Mouse (Mus musculus) CH12.LX (cell line): ENCODE measurements at regions not wholly inside any gene's neighbourhood (a gene's known extent, or its start where the extent isn't known, plus 50 kb on each side); places are given as distances from the start of the nearest gene placed in this dataset.

Source experiments
- DNase-seq: peaks from one replicate; pipeline ENCODE4 v3.0.0-alpha.2; 2013; ENCODE audit errors: extremely low read depth
- H3K27ac ChIP-seq: 2 replicates; pipeline ENCODE4 v1.5.1; 2012; ENCODE audit warnings: low read depth, mild to moderate bottlenecking, control low read depth, moderate library complexity; ENCODE audit not compliant: insufficient read depth
- H3K27me3 ChIP-seq: replicated peaks from 2 replicates; pipeline ENCODE3; 2012; ENCODE audit warnings: inconsistent platforms
- H3K36me3 ChIP-seq, 2 experiments: replicated peaks in 1 of 2; 2 replicates each; pipeline versions ENCODE3 to v1.6.1; 2012; ENCODE audit warnings: inconsistent platforms in 1 of 2, low read length in 1 of 2, mild to moderate bottlenecking in 1 of 2, mixed read lengths in 1 of 2, moderate library complexity in 1 of 2; ENCODE audit not compliant: control insufficient read depth in 1 of 2, insufficient read depth in 1 of 2
- H3K4me1 ChIP-seq, 2 experiments: 2 replicates each; pipeline ENCODE4 v1.6.1; 2012; ENCODE audit warnings: inconsistent platforms in 1 of 2, moderate library complexity in 1 of 2; ENCODE audit not compliant: insufficient read depth in 2 of 2, control insufficient read depth in 1 of 2
- H3K4me2 ChIP-seq: 2 replicates; pipeline ENCODE4 v1.6.1; 2012; ENCODE audit warnings: low read depth, mild to moderate bottlenecking, control low read depth; ENCODE audit not compliant: poor library complexity, insufficient read depth, severe bottlenecking
- H3K4me3 ChIP-seq, 3 experiments: fragments of 150-350 bp in 1 of 3; sonication (generic) in 1 of 3; replicated peaks in 1 of 3; 2 replicates each; pipeline versions ENCODE3 to v1.5.1; 2011 to 2012; ENCODE audit warnings: low read depth in 2 of 3, low read length in 2 of 3, mild to moderate bottlenecking in 2 of 3, moderate library complexity in 2 of 3, control low read depth in 1 of 3, improper control_type of control experiment in 1 of 3, inconsistent platforms in 1 of 3, mixed read lengths in 1 of 3; ENCODE audit not compliant: poor library complexity in 1 of 3
- H3K79me2 ChIP-seq: replicated peaks from 2 replicates; pipeline ENCODE4 v1.6.1; 2012; ENCODE audit warnings: mild to moderate bottlenecking, moderate library complexity; ENCODE audit not compliant: control insufficient read depth, poor library complexity, insufficient read depth, severe bottlenecking; ENCODE audit errors: extremely low read depth
- H3K9ac ChIP-seq: 2 replicates; pipeline ENCODE4 v1.6.1; 2012; ENCODE audit warnings: low read depth, mild to moderate bottlenecking, control low read depth, moderate library complexity; ENCODE audit not compliant: insufficient read depth
- H3K9me3 ChIP-seq: replicated peaks from 2 replicates; pipeline ENCODE3; 2012; ENCODE audit warnings: low read length, inconsistent platforms, mixed read lengths
- BHLHE40 ChIP-seq: IDR thresholded peaks from 2 replicates; pipeline ENCODE4 v1.6.1; 2011; ENCODE audit warnings: mild to moderate bottlenecking, low read depth, low read length, improper control_type of control experiment
- CHD1 ChIP-seq: IDR thresholded peaks from 2 replicates; pipeline ENCODE4 v1.6.1; 2012; ENCODE audit warnings: low read depth, low read length, improper control_type of control experiment, inconsistent platforms
- EP300 ChIP-seq: IDR thresholded peaks from 2 replicates; pipeline ENCODE4 v1.6.1; 2011; ENCODE audit warnings: low read length, improper control_type of control experiment
- ETS1 ChIP-seq: conservative IDR thresholded peaks from 2 replicates; pipeline ENCODE4 v1.6.1; 2012; ENCODE audit warnings: low read depth, mild to moderate bottlenecking, inconsistent platforms, low read length, improper control_type of control experiment, moderate library complexity
- IRF4 ChIP-seq: IDR thresholded peaks from 2 replicates; pipeline ENCODE4 v1.6.1; 2014; ENCODE audit warnings: low read depth, mild to moderate bottlenecking, inconsistent platforms, low read length, improper control_type of control experiment
- JUN ChIP-seq: IDR thresholded peaks from 2 replicates; pipeline ENCODE4 v1.6.1; 2011; ENCODE audit warnings: low read depth, mild to moderate bottlenecking, low read length, improper control_type of control experiment, moderate library complexity; ENCODE audit not compliant: insufficient read depth
- MAFK ChIP-seq: IDR thresholded peaks from 2 replicates; pipeline ENCODE4 v1.6.1; 2011; ENCODE audit warnings: low read length, improper control_type of control experiment; ENCODE audit not compliant: insufficient replicate concordance
- MAX ChIP-seq: IDR thresholded peaks from 2 replicates; pipeline ENCODE4 v1.6.1; 2011; ENCODE audit warnings: low read length, improper control_type of control experiment
- MAZ ChIP-seq: IDR thresholded peaks from 2 replicates; pipeline ENCODE4 v1.6.1; 2012; ENCODE audit warnings: low read depth, mild to moderate bottlenecking, inconsistent platforms, low read length, improper control_type of control experiment, moderate library complexity
- MEF2A ChIP-seq: IDR thresholded peaks from 2 replicates; pipeline ENCODE4 v1.6.1; 2014; ENCODE audit warnings: low read depth, mild to moderate bottlenecking, inconsistent platforms, low read length, improper control_type of control experiment, borderline replicate concordance
- MXI1 ChIP-seq: IDR thresholded peaks from 2 replicates; pipeline ENCODE4 v1.6.1; 2011; ENCODE audit warnings: mild to moderate bottlenecking, low read depth, low read length, improper control_type of control experiment
- MYC ChIP-seq: IDR thresholded peaks from 2 replicates; pipeline ENCODE4 v1.6.1; 2011; ENCODE audit warnings: low read depth, mild to moderate bottlenecking, improper control_type of control experiment, low read length
- PAX5 ChIP-seq: IDR thresholded peaks from 2 replicates; pipeline ENCODE4 v1.6.1; 2012; ENCODE audit warnings: low read length, inconsistent platforms, mixed read lengths
- POLR2A ChIP-seq: IDR thresholded peaks from 2 replicates; pipeline ENCODE4 v1.6.1; 2011; ENCODE audit warnings: low read depth, mild to moderate bottlenecking, improper control_type of control experiment, low read length
- POLR2AphosphoS2 ChIP-seq: IDR thresholded peaks from 2 replicates; pipeline ENCODE4 v1.6.1; 2011; ENCODE audit warnings: low read depth, low read length, improper control_type of control experiment
- RAD21 ChIP-seq: IDR thresholded peaks from 2 replicates; pipeline ENCODE4 v1.6.1; 2011; ENCODE audit warnings: low read depth, mild to moderate bottlenecking, low read length, improper control_type of control experiment, moderate library complexity
- SMC3 ChIP-seq: IDR thresholded peaks from 2 replicates; pipeline ENCODE4 v1.6.1; 2011; ENCODE audit warnings: low read depth, low read length, improper control_type of control experiment
- TBP ChIP-seq: conservative IDR thresholded peaks from 2 replicates; pipeline ENCODE4 v1.6.1; 2011; ENCODE audit warnings: low read depth, low read length, improper control_type of control experiment
- UBTF ChIP-seq: IDR thresholded peaks from 2 replicates; pipeline ENCODE4 v1.6.1; 2012; ENCODE audit warnings: low read depth, mild to moderate bottlenecking, inconsistent platforms, low read length, improper control_type of control experiment, moderate library complexity
- USF1 ChIP-seq: IDR thresholded peaks from 2 replicates; pipeline ENCODE4 v1.6.1; 2014; ENCODE audit warnings: low read depth, mild to moderate bottlenecking, inconsistent platforms, low read length, improper control_type of control experiment
- ZC3H11A ChIP-seq: IDR thresholded peaks from 2 replicates; pipeline ENCODE4 v1.6.1; 2012; ENCODE audit warnings: low read depth, mild to moderate bottlenecking, inconsistent platforms, low read length, improper control_type of control experiment
- ZMIZ1 ChIP-seq: IDR thresholded peaks from 2 replicates; pipeline ENCODE4 v1.6.1; 2012; ENCODE audit warnings: low read depth, mild to moderate bottlenecking, inconsistent platforms, low read length, improper control_type of control experiment
- dilution Hi-C: fragments of 300-500 bp; cut with MboI; formaldehyde crosslinking; loops from 2 replicates; pipeline ENCODE4 v1.14.3; 2020; ENCODE audit warnings: low sequenced_read_pairs; ENCODE audit not compliant: extremely low pct_unique_long_range_greater_than_20kb, extremely low pct_ligation_motif_present
- in situ Hi-C: fragments of 300-500 bp; cut with MboI; formaldehyde crosslinking; loops from 3 replicates; pipeline ENCODE4 v1.14.3; 2019; ENCODE audit warnings: low sequenced_read_pairs, low pct_ligation_motif_present, low pct_unique_long_range_greater_than_20kb, mixed read lengths

GRCm38 (mm10) chr3:52731941-52732340 is 285.1 kb downstream of the Cog6 start:
- no peaks in the 10 kb centered on the region for H3K9me3 ChIP-seq
- TF ChIP-seq USF1 (no peak), POLR2A (no peak), RAD21 (no peak), ZC3H11A (no peak), CHD1 (no peak), TBP (no peak), BHLHE40 (no peak), MYC (no peak)
- peak; percentile 72 for DNase-seq
- in situ Hi-C loops (no loop called here), dilution Hi-C loops (no loop called here)
- H3K4me2 ChIP-seq: no peak overlapping the region
- no peaks in the 10 kb centered on the region for H3K79me2 ChIP-seq
- H3K4me3 ChIP-seq: no peak overlapping the region
- H3K27me3 ChIP-seq: peaks cover 5% of the 10 kb centered on the region
- peaks cover 0 to 18% of the 10 kb centered on the region in 2 experiments; a peak in 2 of 4 replicates for H3K4me1 ChIP-seq
- no peaks in the 10 kb centered on the region for H3K36me3 ChIP-seq
- H3K9ac ChIP-seq: no peak overlapping the region
- H3K27ac ChIP-seq: no peak overlapping the region

- no peak for DNase-seq
- H3K79me2 ChIP-seq: no peaks in the 10 kb centered on the region
- H3K4me3 ChIP-seq: no peak overlapping the region
- dilution Hi-C loops (no loop called here), in situ Hi-C loops (no loop called here)
- H3K9ac ChIP-seq: no peak overlapping the region
- H3K36me3 ChIP-seq: no peaks in the 10 kb centered on the region
- H3K4me1 ChIP-seq: peaks cover 0 to 18% of the 10 kb centered on the region in 2 experiments; a peak in 2 of 4 replicates
- no peaks in the 10 kb centered on the region for H3K9me3 ChIP-seq
- no peak overlapping the region for H3K4me2 ChIP-seq
- TF ChIP-seq MAZ (no peak), MAFK (no peak), ZC3H11A (no peak), ETS1 (no peak), MEF2A (no peak), PAX5 (no peak), MXI1 (no peak), ZMIZ1 (no peak), USF1 (no peak), UBTF (no peak), IRF4 (no peak), JUN (no peak), CHD1 (no peak), EP300 (no peak), BHLHE40 (no peak), SMC3 (no peak), POLR2AphosphoS2 (no peak), MAX (no peak)
- TF ChIP-seq, all 38 proteins: peak for 0
- Histone ChIP-seq H3K27me3 (peaks cover 5% of the 10 kb centered on the region), H3K27ac (no peak overlapping the region)
Observed at GRCm38 (mm10) chr3:52731491-52731890, 285.5 kb downstream of the Cog6 start.
